Mouse (Mus musculus): Measurements from ENCODE around the gene Huwe1. TPM values are rescaled to one million over a fixed set of nuclear protein-coding genes. Genes with fewer than 3 reads are reported as not detected.

Gene Huwe1
- polyA plus RNA-seq, 1 experiment = 44.0 TPM

- Histone ChIP-seq H3K4me1 (ENCODE audit: control insufficient read depth, insufficient read depth, insufficient read length, low read length) (no peaks in the 10 kb centered on the region), H3K4me3 (ENCODE audit: insufficient read depth, low read depth, low read length) (no peak overlapping the region), H3K27ac (replicated peaks; ENCODE audit: low read depth, low read length) (no peak overlapping the region)
These were observed 58.8 kb downstream of the Huwe1 start for GRCm38 (mm10) chrX:151859436-151859835.

- Histone ChIP-seq H3K4me1 (ENCODE audit: control insufficient read depth, insufficient read depth, insufficient read length, low read length) (no peaks in the 10 kb centered on the region), H3K27ac (replicated peaks; ENCODE audit: low read depth, low read length) (no peak overlapping the region), H3K4me3 (ENCODE audit: insufficient read depth, low read depth, low read length) (no peak overlapping the region)
These were observed 110.1 kb downstream of the Huwe1 start for GRCm38 (mm10) chrX:151910692-151911091.

- Histone ChIP-seq H3K27ac (replicated peaks; ENCODE audit: low read depth, low read length) (no peak overlapping the region), H3K4me1 (ENCODE audit: control insufficient read depth, insufficient read depth, insufficient read length, low read length) (no peaks in the 10 kb centered on the region), H3K4me3 (ENCODE audit: insufficient read depth, low read depth, low read length) (no peak overlapping the region)
These were observed 111.7 kb downstream of the Huwe1 start for GRCm38 (mm10) chrX:151912267-151912666.

- H3K27ac ChIP-seq (replicated peaks; ENCODE audit: low read depth, low read length) = no peak overlapping the region
- no peaks in the 10 kb centered on the region for H3K4me1 ChIP-seq (ENCODE audit: control insufficient read depth, insufficient read depth, insufficient read length, low read length)
- no peak overlapping the region for H3K4me3 ChIP-seq (ENCODE audit: insufficient read depth, low read depth, low read length)
These were observed 128.8 kb downstream of the Huwe1 start for GRCm38 (mm10) chrX:151929390-151929789.

GRCm38 (mm10) chrX:151938852-151939251 is 138.2 kb downstream of the Huwe1 start:
- no peak overlapping the region for H3K4me3 ChIP-seq (ENCODE audit: insufficient read depth, low read depth, low read length)

GRCm38 (mm10) chrX:151946986-151947385 is 146.4 kb downstream of the Huwe1 start:
- Histone ChIP-seq H3K27ac (replicated peaks; ENCODE audit: low read depth, low read length) (no peak overlapping the region), H3K4me1 (ENCODE audit: control insufficient read depth, insufficient read depth, insufficient read length, low read length) (no peaks in the 10 kb centered on the region)

More at GRCm38 (mm10) chrX:151938852-151939251, 138.2 kb downstream of the Huwe1 start:
- Histone ChIP-seq H3K4me1 (ENCODE audit: control insufficient read depth, insufficient read depth, insufficient read length, low read length) (no peaks in the 10 kb centered on the region), H3K27ac (replicated peaks; ENCODE audit: low read depth, low read length) (0 out of 2 replicates have a peak overlapping the region, but pooled peaks have one; percentile 31)

GRCm38 (mm10) chrX:151947781-151948180 is 147.2 kb downstream of the Huwe1 start:
- H3K4me1 ChIP-seq (ENCODE audit: control insufficient read depth, insufficient read depth, insufficient read length, low read length) = no peaks in the 10 kb centered on the region
- no peak overlapping the region for H3K4me3 ChIP-seq (ENCODE audit: insufficient read depth, low read depth, low read length)
- H3K27ac ChIP-seq (replicated peaks; ENCODE audit: low read depth, low read length) = no peak overlapping the region

More at GRCm38 (mm10) chrX:151946986-151947385, 146.4 kb downstream of the Huwe1 start:
- H3K4me3 ChIP-seq (ENCODE audit: insufficient read depth, low read depth, low read length) = no peak overlapping the region

- no peaks in the 10 kb centered on the region for H3K4me1 ChIP-seq (ENCODE audit: control insufficient read depth, insufficient read depth, insufficient read length, low read length)
- no peak overlapping the region for H3K4me3 ChIP-seq (ENCODE audit: insufficient read depth, low read depth, low read length)
- no peak overlapping the region for H3K27ac ChIP-seq (replicated peaks; ENCODE audit: low read depth, low read length)
These were observed 149.6 kb downstream of the Huwe1 start for GRCm38 (mm10) chrX:151950231-151950630.

- no peaks in the 10 kb centered on the region for H3K4me1 ChIP-seq (ENCODE audit: control insufficient read depth, insufficient read depth, insufficient read length, low read length)
- H3K4me3 ChIP-seq (ENCODE audit: insufficient read depth, low read depth, low read length) = no peak overlapping the region
- no peak overlapping the region for H3K27ac ChIP-seq (replicated peaks; ENCODE audit: low read depth, low read length)
These were observed 150.6 kb downstream of the Huwe1 start for GRCm38 (mm10) chrX:151951181-151951580.

Other genes starting within 250 kb of the Huwe1 start
- 221 and 367 TPM in 2 replicates for gene Hsd17b10, start 201.0 kb downstream of the Huwe1 start, polyA plus RNA-seq (2012; ENCODE audit: insufficient read depth, insufficient read length, missing spikeins)
- gene Ribc1, start 215.5 kb downstream of the Huwe1 start, polyA plus RNA-seq (2012; ENCODE audit: insufficient read depth, insufficient read length, missing spikeins) = 2.0 and 2.3 TPM in 2 replicates
- 39.7 and 40.6 TPM in 2 replicates for gene Smc1a, start 215.6 kb downstream of the Huwe1 start, polyA plus RNA-seq (2012; ENCODE audit: insufficient read depth, insufficient read length, missing spikeins)

Measured in brown adipose tissue, adult 24 weeks (tissue).